Mouse (Mus musculus) mature B cell (primary cell): Measurements from ENCODE around the gene Eef1akmt1.

Experiments used
- in situ Hi-C: fragments of 300-500 bp; cut with MboI; formaldehyde crosslinking; loops from 2 replicates; pipeline ENCODE4 v1.14.3; 2019

Eef1akmt1 gene

GRCm38 (mm10) chr14:57523762-57524161 is 47.6 kb downstream of the Eef1akmt1 start:
- in situ Hi-C loops: no loop called here

- in situ Hi-C loops: no loop called here
Measured at GRCm38 (mm10) chr14:57517001-57517400, 54.4 kb downstream of the Eef1akmt1 start.

GRCm38 (mm10) chr14:57515156-57515762 is 56.2 kb downstream of the Eef1akmt1 start:
- in situ Hi-C loops: no loop called here

GRCm38 (mm10) chr14:57509554-57509953 is 61.9 kb downstream of the Eef1akmt1 start:
- in situ Hi-C loops: no loop called here

GRCm38 (mm10) chr14:57503729-57504128 is 67.7 kb downstream of the Eef1akmt1 start:
- in situ Hi-C loops: no loop called here
